Mouse (Mus musculus) hindbrain, embryonic 15.5 days (tissue): ENCODE measurements at regions not wholly inside any gene's neighbourhood (a gene's known extent, or its start where the extent isn't known, plus 50 kb on each side); places are given as distances from the start of the nearest gene placed in this dataset.
A peak's percentile ranks its signal among the peaks of the same experiment; 100 is the strongest.

Source experiments
- ATAC-seq: fragments of 200-750 bp; cut with Nextera tagmentation; 2 replicates; pipeline ENCODE4 v1.8.0; 2017; ENCODE audit warnings: low read depth, moderate number of reproducible peaks, moderate TSS enrichment; ENCODE audit not compliant: low FRiP score
- H3K27ac ChIP-seq: fragments of 300-500 bp; sonication (generic); replicated peaks from 2 replicates; pipeline ENCODE4 v1.5.1; 2015; ENCODE audit warnings: mild to moderate bottlenecking, inconsistent platforms
- H3K27me3 ChIP-seq: fragments of 300-500 bp; sonication (generic); 2 replicates; pipeline ENCODE4 v1.6.1; 2015; ENCODE audit warnings: control low read depth, inconsistent platforms
- H3K36me3 ChIP-seq: fragments of 300-500 bp; sonication (generic); 2 replicates; pipeline ENCODE4 v1.6.1; 2015; ENCODE audit warnings: control low read depth, inconsistent platforms
- H3K4me1 ChIP-seq: fragments of 300-500 bp; sonication (generic); replicated peaks from 2 replicates; pipeline ENCODE4 v1.6.1; 2015; ENCODE audit warnings: control low read depth, inconsistent platforms
- H3K4me2 ChIP-seq: fragments of 300-500 bp; sonication (generic); 2 replicates; pipeline ENCODE4 v1.6.1; 2015; ENCODE audit warnings: moderate library complexity, mild to moderate bottlenecking, inconsistent platforms
- H3K4me3 ChIP-seq: fragments of 300-500 bp; sonication (generic); 2 replicates; pipeline ENCODE4 v1.5.1; 2015; ENCODE audit warnings: mild to moderate bottlenecking, inconsistent platforms
- H3K9ac ChIP-seq: fragments of 300-500 bp; sonication (generic); 2 replicates; pipeline ENCODE4 v1.6.1; 2015; ENCODE audit warnings: inconsistent platforms
- H3K9me3 ChIP-seq: fragments of 300-500 bp; sonication (generic); 2 replicates; pipeline ENCODE4 v1.6.1; 2016; ENCODE audit warnings: control low read depth, inconsistent platforms
- WGBS: fragments of 180-500 bp; shearing (Covaris S2); methylation state at CpG from one replicate; pipeline ENCODE4 v1.1.7; 2015; 5-methylcytosine and 5-hydroxymethylcytosine counted together

- H3K27me3 ChIP-seq, result peaks cover 11% of the 10 kb centered on the region; the same call in 1 of the 2 replicates
- no peak overlapping the region for H3K4me2 ChIP-seq
- H3K27ac ChIP-seq, result no peak overlapping the region
- ATAC-seq, result no peak
- H3K36me3 ChIP-seq, result no peaks in the 10 kb centered on the region
- no peak overlapping the region for H3K4me3 ChIP-seq
- H3K9me3 ChIP-seq, result no peaks in the 10 kb centered on the region
- 37% methylated on average over 3 of the region's 3 CpGs for WGBS
- H3K4me1 ChIP-seq, result no peaks in the 10 kb centered on the region
- no peak overlapping the region for H3K9ac ChIP-seq
Observed at GRCm38 (mm10) chr4:124349055-124349454, 261.5 kb downstream of the 3100002H09Rik start.

- Histone ChIP-seq H3K4me3 (no peak overlapping the region), H3K4me2 (no peak overlapping the region), H3K27ac (no peak overlapping the region), H3K4me1 (no peaks in the 10 kb centered on the region), H3K27me3 (no peaks in the 10 kb centered on the region), H3K36me3 (no peaks in the 10 kb centered on the region), H3K9ac (no peak overlapping the region), H3K9me3 (no peaks in the 10 kb centered on the region)
- WGBS, result 65% methylated on average over 7 of the region's 7 CpGs
- no peak for ATAC-seq
Observed at GRCm38 (mm10) chr4:124340073-124340472, 270.5 kb downstream of the 3100002H09Rik start.

- Histone ChIP-seq H3K4me3 (no peak overlapping the region), H3K9me3 (no peaks in the 10 kb centered on the region), H3K27me3 (no peaks in the 10 kb centered on the region), H3K4me2 (no peak overlapping the region), H3K36me3 (no peaks in the 10 kb centered on the region), H3K4me1 (no peaks in the 10 kb centered on the region), H3K9ac (no peak overlapping the region), H3K27ac (no peak overlapping the region)
- ATAC-seq, result no peak
- 75% methylated on average over 2 of the region's 2 CpGs for WGBS
Observed at GRCm38 (mm10) chr4:124335726-124336125, 274.9 kb downstream of the 3100002H09Rik start.

GRCm38 (mm10) chr4:124332974-124333373, 277.6 kb downstream of the 3100002H09Rik start:
- Histone ChIP-seq H3K27me3 (no peaks in the 10 kb centered on the region), H3K4me1 (no peaks in the 10 kb centered on the region), H3K4me2 (no peak overlapping the region), H3K27ac (no peak overlapping the region), H3K36me3 (no peaks in the 10 kb centered on the region), H3K9me3 (no peaks in the 10 kb centered on the region), H3K9ac (no peak overlapping the region), H3K4me3 (no peak overlapping the region)
- WGBS, result 78% methylated on average over 2 of the region's 2 CpGs
- ATAC-seq, result no peak

GRCm38 (mm10) chr4:124332416-124332815, 278.2 kb downstream of the 3100002H09Rik start:
- Histone ChIP-seq H3K27me3 (no peaks in the 10 kb centered on the region), H3K4me1 (no peaks in the 10 kb centered on the region), H3K27ac (no peak overlapping the region), H3K9me3 (no peaks in the 10 kb centered on the region), H3K36me3 (no peaks in the 10 kb centered on the region), H3K4me2 (no peak overlapping the region), H3K4me3 (no peak overlapping the region), H3K9ac (no peak overlapping the region)
- WGBS, result 90% methylated on average over 12 of the region's 12 CpGs
- ATAC-seq, result no peak

GRCm38 (mm10) chr4:124329107-124329771, 281.4 kb downstream of the 3100002H09Rik start:
- no peak overlapping the region for H3K4me2 ChIP-seq
- H3K9ac ChIP-seq, result no peak overlapping the region
- H3K27me3 ChIP-seq, result no peaks in the 10 kb centered on the region
- no peaks in the 10 kb centered on the region for H3K4me1 ChIP-seq
- H3K9me3 ChIP-seq, result no peaks in the 10 kb centered on the region
- ATAC-seq, result no peak
- no peak overlapping the region for H3K27ac ChIP-seq
- WGBS, result 41% methylated on average over 15 of the region's 15 CpGs
- H3K36me3 ChIP-seq, result no peaks in the 10 kb centered on the region
- no peak overlapping the region for H3K4me3 ChIP-seq

GRCm38 (mm10) chr4:124326301-124326700, 284.3 kb downstream of the 3100002H09Rik start:
- H3K9me3 ChIP-seq, result no peaks in the 10 kb centered on the region
- H3K27me3 ChIP-seq, result 0 out of 2 replicates have a peak, but pooled peaks cover 4% of the 10 kb centered on the region
- 89% methylated on average over 9 of the region's 9 CpGs for WGBS
- no peaks in the 10 kb centered on the region for H3K4me1 ChIP-seq
- ATAC-seq, result no peak
- no peak overlapping the region for H3K4me2 ChIP-seq
- H3K4me3 ChIP-seq, result no peak overlapping the region
- H3K27ac ChIP-seq, result no peak overlapping the region
- H3K9ac ChIP-seq, result no peak overlapping the region
- no peaks in the 10 kb centered on the region for H3K36me3 ChIP-seq

GRCm38 (mm10) chr4:124323589-124323988, 287.0 kb downstream of the 3100002H09Rik start:
- H3K4me3 ChIP-seq, result no peak overlapping the region
- H3K36me3 ChIP-seq, result no peaks in the 10 kb centered on the region
- 0 out of 2 replicates have a peak, but pooled peaks cover 4% of the 10 kb centered on the region for H3K27me3 ChIP-seq
- no peaks in the 10 kb centered on the region for H3K9me3 ChIP-seq
- H3K27ac ChIP-seq, result no peak overlapping the region
- no peak overlapping the region for H3K4me2 ChIP-seq
- WGBS, result 55% methylated on average over 3 of the region's 3 CpGs
- ATAC-seq, result no peak
- H3K4me1 ChIP-seq, result no peaks in the 10 kb centered on the region
- H3K9ac ChIP-seq, result no peak overlapping the region

- 0 out of 2 replicates have a peak, but pooled peaks cover 4% of the 10 kb centered on the region for H3K27me3 ChIP-seq
- 47% methylated on average over 7 of the region's 7 CpGs for WGBS
- H3K9me3 ChIP-seq, result no peaks in the 10 kb centered on the region
- no peak for ATAC-seq
- H3K27ac ChIP-seq, result no peak overlapping the region
- H3K4me2 ChIP-seq, result no peak overlapping the region
- no peak overlapping the region for H3K9ac ChIP-seq
- H3K4me3 ChIP-seq, result no peak overlapping the region
- H3K4me1 ChIP-seq, result no peaks in the 10 kb centered on the region
- H3K36me3 ChIP-seq, result no peaks in the 10 kb centered on the region
Observed at GRCm38 (mm10) chr4:124321221-124321620, 289.4 kb downstream of the 3100002H09Rik start.

- no peak overlapping the region for H3K4me2 ChIP-seq
- no peak overlapping the region for H3K4me3 ChIP-seq
- no peak for ATAC-seq
- no peaks in the 10 kb centered on the region for H3K36me3 ChIP-seq
- WGBS, result 38% methylated on average over 4 of the region's 4 CpGs
- H3K27ac ChIP-seq, result no peak overlapping the region
- no peak overlapping the region for H3K9ac ChIP-seq
- H3K4me1 ChIP-seq, result no peaks in the 10 kb centered on the region
- no peaks in the 10 kb centered on the region for H3K9me3 ChIP-seq
- no peaks in the 10 kb centered on the region for H3K27me3 ChIP-seq
Observed at GRCm38 (mm10) chr4:124317042-124317441, 293.6 kb downstream of the 3100002H09Rik start.

GRCm38 (mm10) chr4:124311657-124312056, 298.9 kb downstream of the 3100002H09Rik start:
- no peaks in the 10 kb centered on the region for H3K36me3 ChIP-seq
- no peak for ATAC-seq
- H3K9ac ChIP-seq, result no peak overlapping the region
- 80% methylated on average over 5 of the region's 5 CpGs for WGBS
- H3K9me3 ChIP-seq, result no peaks in the 10 kb centered on the region
- peaks cover 10% of the 10 kb centered on the region for H3K4me1 ChIP-seq
- H3K4me2 ChIP-seq, result no peak overlapping the region
- no peak overlapping the region for H3K4me3 ChIP-seq
- 0 out of 2 replicates have a peak, but pooled peaks cover 3% of the 10 kb centered on the region for H3K27me3 ChIP-seq
- H3K27ac ChIP-seq, result no peak overlapping the region

GRCm38 (mm10) chr4:124310594-124310993, 300.0 kb downstream of the 3100002H09Rik start:
- no peaks in the 10 kb centered on the region for H3K36me3 ChIP-seq
- H3K4me1 ChIP-seq, result peaks cover 17% of the 10 kb centered on the region
- H3K27ac ChIP-seq, result 0 out of 2 replicates have a peak overlapping the region, but pooled peaks have one; percentile 27
- H3K4me2 ChIP-seq, result no peak overlapping the region
- ATAC-seq, result peak; percentile 72
- H3K9me3 ChIP-seq, result no peaks in the 10 kb centered on the region
- H3K9ac ChIP-seq, result no peak overlapping the region
- 0 out of 2 replicates have a peak, but pooled peaks cover 3% of the 10 kb centered on the region for H3K27me3 ChIP-seq
- no peak overlapping the region for H3K4me3 ChIP-seq
- WGBS, result 8% methylated on average over 10 of the region's 10 CpGs
